Mouse (Mus musculus): ENCODE data around the gene Acoxl.

GRCm38 (mm10) chr2:127831401-127832102 is 7.1 kb upstream of the Acoxl start, which contains the start of gene Bub1:
- TF ChIP-seq CTCF (IDR thresholded peaks at IDR 0.05), result peak; percentile 37
- TF ChIP-seq POLR2A (IDR thresholded peaks at IDR 0.05; ENCODE audit: insufficient read depth, low read depth, low read length), result no peak

All from heart, adult 2 months (tissue).